Mouse (Mus musculus) cerebral cortex, adult 2 months (tissue): ENCODE results near the gene Xntrpc.

Experiments used
- WGBS: fragments of 180-500 bp; shearing (Covaris S2); methylation state at CpG from one replicate; pipeline ENCODE4 v1.1.7; 2018; 5-methylcytosine and 5-hydroxymethylcytosine counted together

The Xntrpc gene

GRCm38 (mm10) chr7:102082816-102083215, 17.3 kb downstream of the Xntrpc start, which contains the start of gene Trpc2:
TSS of gene Trpc2 (plus strand) at chr7:102083116.
- 82% methylated on average over 5 of the region's 5 CpGs for WGBS

- 91% methylated on average over 26 of the region's 26 CpGs for WGBS
Measured at GRCm38 (mm10) chr7:102084041-102084696, 18.7 kb downstream of the Xntrpc start.

- 76% methylated on average over 4 of the region's 4 CpGs for WGBS
Measured at GRCm38 (mm10) chr7:102087336-102087735, 21.8 kb downstream of the Xntrpc start.

- 18% methylated on average over 30 of the region's 30 CpGs for WGBS
Measured at GRCm38 (mm10) chr7:102099760-102100661, 34.5 kb downstream of the Xntrpc start.

- WGBS: 70% methylated on average over 5 of the region's 5 CpGs
Measured at GRCm38 (mm10) chr7:102100868-102101267, 35.4 kb downstream of the Xntrpc start.

GRCm38 (mm10) chr7:102101487-102101886, 36.0 kb downstream of the Xntrpc start, which contains the start of gene Art1:
TSS of gene Art1 (plus strand) at chr7:102101743.
- 85% methylated on average over 5 of the region's 5 CpGs for WGBS

GRCm38 (mm10) chr7:102102241-102102640, 36.7 kb downstream of the Xntrpc start:
- WGBS: 77% methylated on average over 8 of the region's 8 CpGs

- WGBS: 79% methylated on average over 6 of the region's 6 CpGs
Measured at GRCm38 (mm10) chr7:102102696-102103095, 37.2 kb downstream of the Xntrpc start.

- 85% methylated on average over 2 of the region's 2 CpGs for WGBS
Measured at GRCm38 (mm10) chr7:102103555-102103954, 38.0 kb downstream of the Xntrpc start.

- WGBS: 59% methylated on average over 5 of the region's 5 CpGs
Measured at GRCm38 (mm10) chr7:102104126-102104525, 38.6 kb downstream of the Xntrpc start.

GRCm38 (mm10) chr7:102106700-102107141, 41.2 kb downstream of the Xntrpc start:
- WGBS: 28% methylated on average over 23 of the region's 23 CpGs

- 90% methylated on average over 1 of the region's 1 CpGs for WGBS
Measured at GRCm38 (mm10) chr7:102108206-102108605, 42.7 kb downstream of the Xntrpc start.

- WGBS: 84% methylated on average over 7 of the region's 7 CpGs
Measured at GRCm38 (mm10) chr7:102109171-102109570, 43.7 kb downstream of the Xntrpc start, which contains the start of gene Art5. TSS of gene Art5 (minus strand) at chr7:102109489.

GRCm38 (mm10) chr7:102109746-102110145, 44.2 kb downstream of the Xntrpc start:
- 90% methylated on average over 4 of the region's 4 CpGs for WGBS

GRCm38 (mm10) chr7:102113151-102113729, 47.7 kb downstream of the Xntrpc start:
- 85% methylated on average over 45 of the region's 45 CpGs for WGBS

GRCm38 (mm10) chr7:102116579-102117331, 51.2 kb downstream of the Xntrpc start, which contains the start of gene Chrna10:
TSS of gene Chrna10 (minus strand) at chr7:102116828.
- WGBS: 47% methylated on average over 7 of the region's 7 CpGs

- WGBS: 72% methylated on average over 6 of the region's 6 CpGs
Measured at GRCm38 (mm10) chr7:102117382-102117781, 51.9 kb downstream of the Xntrpc start.

- WGBS: 79% methylated on average over 10 of the region's 10 CpGs
Measured at GRCm38 (mm10) chr7:102120326-102120725, 54.8 kb downstream of the Xntrpc start.

GRCm38 (mm10) chr7:102132395-102132794, 66.9 kb downstream of the Xntrpc start:
- 82% methylated on average over 4 of the region's 4 CpGs for WGBS

GRCm38 (mm10) chr7:102137464-102137863, 72.0 kb downstream of the Xntrpc start:
- WGBS: 82% methylated on average over 1 of the region's 1 CpGs

GRCm38 (mm10) chr7:102137898-102138297, 72.4 kb downstream of the Xntrpc start:
- WGBS: 97% methylated on average over 5 of the region's 5 CpGs
